Mouse (Mus musculus) hindbrain, embryonic 16.5 days (tissue): ENCODE data around the gene Cds2. TPM values are rescaled to one million over a fixed set of nuclear protein-coding genes. Genes with fewer than 3 reads are reported as not detected.
"Not testable (repeated sequence)": the region's sequence is repeated elsewhere in the genome, so short reads cannot be mapped to it uniquely, and the experiment has no call there.

Source experiments
- ATAC-seq: fragments of 200-750 bp; cut with Nextera tagmentation; 2 replicates; pipeline ENCODE4 v1.8.0; 2017; ENCODE audit warnings: moderate TSS enrichment, moderate library complexity
- H3K27ac ChIP-seq: fragments of 300-500 bp; sonication (generic); 2 replicates; pipeline ENCODE4 v1.5.1; 2014; ENCODE audit warnings: low read depth, mild to moderate bottlenecking, control low read depth, low read length, moderate library complexity
- H3K27me3 ChIP-seq: fragments of 300-500 bp; sonication (generic); replicated peaks from 2 replicates; pipeline ENCODE4 v1.6.1; 2014; ENCODE audit warnings: low read length; ENCODE audit not compliant: control insufficient read depth, insufficient read depth
- H3K36me3 ChIP-seq: fragments of 300-500 bp; sonication (generic); 2 replicates; pipeline ENCODE4 v1.6.1; 2014; ENCODE audit warnings: mild to moderate bottlenecking, low read length, moderate library complexity, mixed read lengths; ENCODE audit not compliant: control insufficient read depth, insufficient read depth
- H3K4me1 ChIP-seq: fragments of 300-500 bp; sonication (generic); 2 replicates; pipeline ENCODE4 v1.6.1; 2014; ENCODE audit warnings: low read depth, low read length; ENCODE audit not compliant: control insufficient read depth, insufficient read depth
- H3K4me2 ChIP-seq: fragments of 300-500 bp; sonication (generic); 2 replicates; pipeline ENCODE4 v1.6.1; 2014; ENCODE audit warnings: mild to moderate bottlenecking, low read length, control low read depth, moderate library complexity
- H3K4me3 ChIP-seq: fragments of 300-500 bp; sonication (generic); 2 replicates; pipeline ENCODE4 v1.5.1; 2014; ENCODE audit warnings: mild to moderate bottlenecking, low read length, control low read depth, moderate library complexity
- H3K9ac ChIP-seq: fragments of 300-500 bp; sonication (generic); 2 replicates; pipeline ENCODE4 v1.6.1; 2014; ENCODE audit warnings: low read depth, mild to moderate bottlenecking, control low read depth, low read length, moderate library complexity
- H3K9me3 ChIP-seq: fragments of 300-500 bp; sonication (generic); 2 replicates; pipeline ENCODE4 v1.6.1; 2014; ENCODE audit warnings: mild to moderate bottlenecking, low read length, moderate library complexity; ENCODE audit not compliant: control insufficient read depth
- WGBS: fragments of 180-500 bp; shearing (Covaris S2); extraction: QIAGEN DNeasy Blood & Tissue Kit; methylation state at CpG from one replicate; pipeline ENCODE4 v1.1.7; 2014; 5-methylcytosine and 5-hydroxymethylcytosine counted together
- polyA plus RNA-seq: library from polyadenylated mRNA; unstranded; fragments of >200 nt; fragmentation: Nextera tagmentation; extraction: Ambion mirVana; gene quantifications from 2 replicates; pipeline ENCODE4 v1.2.1, GENCODE M21; 2015

The Cds2 gene
- polyA plus RNA-seq, 1 experiment from 2014 or later: 46.3 TPM

- H3K27ac ChIP-seq: no peak overlapping the region
- no peaks in the 10 kb centered on the region for H3K4me1 ChIP-seq
- peaks cover 43% of the 10 kb centered on the region for H3K36me3 ChIP-seq
- no peaks in the 10 kb centered on the region for H3K27me3 ChIP-seq
- WGBS: 97% methylated on average over 4 of the region's 4 CpGs
- no peaks in the 10 kb centered on the region for H3K9me3 ChIP-seq
- no peak overlapping the region for H3K4me3 ChIP-seq
- no peak overlapping the region for H3K9ac ChIP-seq
- no peak overlapping the region for H3K4me2 ChIP-seq
- no peak for ATAC-seq
These were observed 38.5 kb downstream of the Cds2 start for GRCm38 (mm10) chr2:132301436-132301835.

DNA sequence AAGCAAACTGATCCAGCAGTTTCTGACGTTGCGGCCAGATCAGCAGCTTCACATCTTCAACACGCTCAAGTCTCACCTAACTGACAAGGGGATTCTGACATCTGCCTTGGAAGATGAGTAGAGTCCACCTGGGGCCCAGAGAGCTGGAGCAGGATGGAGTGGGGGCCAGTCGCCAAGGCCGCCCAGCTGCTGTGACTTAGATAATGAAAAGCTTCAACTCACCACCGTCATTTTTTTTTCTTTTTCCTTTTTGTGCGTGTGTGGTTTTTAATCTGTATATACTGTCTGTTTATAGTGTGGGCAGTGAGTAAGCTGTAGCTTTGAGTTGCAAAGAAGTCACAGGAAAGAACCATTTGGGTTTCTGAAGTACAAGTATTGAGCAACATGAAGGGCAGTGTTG is 42.2 kb downstream of the Cds2 start:
- no peak overlapping the region for H3K4me3 ChIP-seq
- H3K9ac ChIP-seq: no peak overlapping the region
- H3K27me3 ChIP-seq: no peaks in the 10 kb centered on the region
- H3K4me2 ChIP-seq: no peak overlapping the region
- peaks cover 33% of the 10 kb centered on the region for H3K36me3 ChIP-seq
- no peak overlapping the region for H3K27ac ChIP-seq
- no peaks in the 10 kb centered on the region for H3K9me3 ChIP-seq
- H3K4me1 ChIP-seq: no peaks in the 10 kb centered on the region
- 92% methylated on average over 7 of the region's 7 CpGs for WGBS
- no peak for ATAC-seq

DNA sequence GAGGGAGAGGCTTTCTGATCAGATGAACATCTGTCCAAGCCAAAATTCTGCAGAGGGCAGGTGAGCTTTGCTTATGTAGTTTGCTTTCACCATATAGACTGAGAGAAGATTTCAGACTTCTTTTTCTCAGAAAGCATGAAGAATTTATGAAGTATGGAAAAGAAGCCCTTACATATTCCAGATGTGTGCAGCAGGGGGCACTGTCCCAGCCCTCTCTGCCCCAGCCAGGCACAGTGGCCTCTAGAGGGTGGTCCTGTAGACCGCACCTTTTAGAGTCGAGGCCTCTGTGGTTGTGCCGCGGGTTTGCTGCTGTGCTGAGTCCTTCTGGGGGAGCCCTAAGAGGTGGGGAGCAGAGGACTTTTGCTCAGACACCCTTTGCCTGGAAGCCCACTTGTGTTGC is 43.0 kb downstream of the Cds2 start:
- no peak overlapping the region for H3K9ac ChIP-seq
- H3K9me3 ChIP-seq: no peaks in the 10 kb centered on the region
- ATAC-seq: no peak
- H3K27ac ChIP-seq: no peak overlapping the region
- H3K36me3 ChIP-seq: peaks cover 31% of the 10 kb centered on the region
- H3K4me2 ChIP-seq: no peak overlapping the region
- no peaks in the 10 kb centered on the region for H3K4me1 ChIP-seq
- WGBS: 55% methylated on average over 4 of the region's 4 CpGs
- H3K4me3 ChIP-seq: no peak overlapping the region
- no peaks in the 10 kb centered on the region for H3K27me3 ChIP-seq

DNA sequence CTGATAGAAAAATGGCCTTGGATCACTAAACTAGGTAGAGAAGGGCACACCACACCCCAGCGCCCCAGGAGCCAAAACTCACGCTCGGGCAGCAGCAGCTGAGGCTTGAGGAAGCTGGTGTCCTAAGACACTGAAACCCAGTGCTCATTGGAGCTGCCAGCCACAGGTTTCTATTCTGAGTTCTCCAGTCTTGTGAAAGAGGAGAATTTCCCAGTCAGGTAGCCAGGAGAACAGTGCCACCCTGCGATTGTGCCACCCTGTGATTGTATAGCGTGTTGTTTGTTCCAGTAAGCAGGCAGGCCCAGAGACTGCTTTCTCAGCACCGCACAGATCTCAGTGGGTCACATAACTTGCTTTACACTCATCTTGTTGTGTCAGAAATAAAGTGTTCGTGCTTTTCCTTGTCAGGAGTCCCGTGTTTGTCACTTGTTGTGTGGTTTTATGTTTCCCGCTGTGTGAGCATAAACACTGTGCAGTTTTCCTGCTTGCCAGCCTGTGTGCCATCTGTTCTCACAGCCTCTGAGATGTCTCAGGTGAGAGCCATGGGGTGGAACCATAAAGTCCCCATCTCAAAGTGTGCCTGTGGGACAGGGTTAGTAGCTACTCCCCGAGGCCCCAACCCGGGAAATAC is 44.4 kb downstream of the Cds2 start:
- Histone ChIP-seq H3K4me2 (no peak overlapping the region), H3K9ac (no peak overlapping the region), H3K27me3 (no peaks in the 10 kb centered on the region), H3K9me3 (no peaks in the 10 kb centered on the region), H3K27ac (no peak overlapping the region), H3K4me3 (no peak overlapping the region), H3K36me3 (peaks cover 20% of the 10 kb centered on the region), H3K4me1 (no peaks in the 10 kb centered on the region)
- WGBS: 93% methylated on average over 11 of the region's 11 CpGs
- ATAC-seq: no peak

DNA sequence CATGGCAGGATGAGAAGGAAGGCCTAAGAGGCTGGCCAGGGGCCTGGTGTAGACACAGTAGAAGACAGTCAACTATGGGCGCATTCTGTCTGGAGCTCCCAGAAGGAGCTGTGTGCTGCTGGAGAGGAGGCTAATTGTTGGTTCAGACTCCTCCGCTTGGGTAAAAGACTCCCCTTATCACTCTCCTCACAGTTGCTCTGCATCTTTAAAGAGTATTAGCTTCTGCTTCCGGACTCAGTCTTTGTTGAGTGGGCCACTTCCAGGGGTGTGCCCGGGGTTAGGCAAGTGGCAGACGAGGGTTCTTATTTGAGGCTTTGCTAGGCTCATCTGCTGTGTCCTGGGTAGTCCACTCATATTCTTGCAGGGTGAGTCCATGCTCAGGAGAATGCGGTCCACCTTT is 45.9 kb downstream of the Cds2 start:
- peaks cover 16% of the 10 kb centered on the region for H3K36me3 ChIP-seq
- no peak overlapping the region for H3K4me2 ChIP-seq
- H3K9me3 ChIP-seq: 0 out of 2 replicates have a peak, but pooled peaks cover 1% of the 10 kb centered on the region
- no peak for ATAC-seq
- no peak overlapping the region for H3K9ac ChIP-seq
- H3K4me1 ChIP-seq: no peaks in the 10 kb centered on the region
- H3K27ac ChIP-seq: no peak overlapping the region
- no peak overlapping the region for H3K4me3 ChIP-seq
- 94% methylated on average over 6 of the region's 6 CpGs for WGBS
- H3K27me3 ChIP-seq: no peaks in the 10 kb centered on the region

DNA sequence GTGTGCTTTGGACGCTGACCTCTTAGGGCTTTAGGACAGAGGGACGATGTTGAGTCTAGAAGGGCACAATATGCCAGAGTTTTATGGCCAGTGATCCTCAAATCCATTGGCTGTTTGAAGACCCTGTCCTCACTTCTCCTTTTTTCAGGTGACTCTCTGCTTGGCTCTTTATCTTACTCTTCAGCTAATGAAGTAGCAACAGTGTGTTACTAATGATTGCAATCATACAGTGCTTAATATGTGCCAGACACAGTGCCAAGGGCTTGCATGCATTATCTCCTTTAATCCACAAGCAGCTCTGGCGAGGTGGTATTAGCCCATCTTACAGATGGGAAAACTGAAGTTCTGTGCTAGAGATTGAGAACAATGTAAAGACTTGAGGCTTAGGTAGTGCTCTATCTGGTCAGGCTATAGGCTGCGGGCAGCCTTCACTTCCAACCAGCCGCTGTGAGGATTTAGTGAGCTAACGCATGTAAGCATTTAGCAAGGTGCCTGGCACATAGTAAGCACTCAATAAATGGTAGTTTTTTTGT is 46.5 kb downstream of the Cds2 start:
- Histone ChIP-seq H3K27ac (no peak overlapping the region), H3K36me3 (peaks cover 16% of the 10 kb centered on the region), H3K27me3 (no peaks in the 10 kb centered on the region), H3K9ac (no peak overlapping the region), H3K4me3 (no peak overlapping the region), H3K4me2 (no peak overlapping the region), H3K4me1 (no peaks in the 10 kb centered on the region), H3K9me3 (0 out of 2 replicates have a peak, but pooled peaks cover 2% of the 10 kb centered on the region)
- 95% methylated on average over 6 of the region's 6 CpGs for WGBS
- ATAC-seq: no peak

- no peak for ATAC-seq
- H3K4me2 ChIP-seq: no peak overlapping the region
- 0 out of 2 replicates have a peak, but pooled peaks cover 2% of the 10 kb centered on the region for H3K9me3 ChIP-seq
- H3K27ac ChIP-seq: no peak overlapping the region
- H3K4me3 ChIP-seq: no peak overlapping the region
- H3K4me1 ChIP-seq: no peaks in the 10 kb centered on the region
- no peak overlapping the region for H3K9ac ChIP-seq
- no peaks in the 10 kb centered on the region for H3K36me3 ChIP-seq
- H3K27me3 ChIP-seq: no peaks in the 10 kb centered on the region
- WGBS: 82% methylated on average over 5 of the region's 5 CpGs
These were observed 49.7 kb downstream of the Cds2 start for GRCm38 (mm10) chr2:132312616-132313015.

- H3K4me2 ChIP-seq: no peak overlapping the region
- WGBS: 87% methylated on average over 2 of the region's 2 CpGs
- no peak overlapping the region for H3K9ac ChIP-seq
- peak; percentile 18; the same call in 1 of the 2 replicates for ATAC-seq
- H3K9me3 ChIP-seq: 0 out of 2 replicates have a peak, but pooled peaks cover 2% of the 10 kb centered on the region
- H3K36me3 ChIP-seq: no peaks in the 10 kb centered on the region
- no peaks in the 10 kb centered on the region for H3K4me1 ChIP-seq
- H3K27me3 ChIP-seq: no peaks in the 10 kb centered on the region
- H3K27ac ChIP-seq: no peak overlapping the region
- H3K4me3 ChIP-seq: no peak overlapping the region
These were observed 50.6 kb downstream of the Cds2 start for GRCm38 (mm10) chr2:132313568-132313967.

GRCm38 (mm10) chr2:132314057-132314456 is 51.1 kb downstream of the Cds2 start:
- WGBS: 90% methylated on average over 8 of the region's 8 CpGs

More at GRCm38 (mm10) chr2:132314057-132314456, 51.1 kb downstream of the Cds2 start:
- not testable (repeated sequence) for H3K36me3 ChIP-seq, H3K27ac ChIP-seq, H3K4me1 ChIP-seq, H3K4me3 ChIP-seq, H3K4me2 ChIP-seq, H3K9me3 ChIP-seq, ATAC-seq, H3K9ac ChIP-seq, H3K27me3 ChIP-seq
